Mouse (Mus musculus): ENCODE measurements around the gene Ift88.

DNA sequence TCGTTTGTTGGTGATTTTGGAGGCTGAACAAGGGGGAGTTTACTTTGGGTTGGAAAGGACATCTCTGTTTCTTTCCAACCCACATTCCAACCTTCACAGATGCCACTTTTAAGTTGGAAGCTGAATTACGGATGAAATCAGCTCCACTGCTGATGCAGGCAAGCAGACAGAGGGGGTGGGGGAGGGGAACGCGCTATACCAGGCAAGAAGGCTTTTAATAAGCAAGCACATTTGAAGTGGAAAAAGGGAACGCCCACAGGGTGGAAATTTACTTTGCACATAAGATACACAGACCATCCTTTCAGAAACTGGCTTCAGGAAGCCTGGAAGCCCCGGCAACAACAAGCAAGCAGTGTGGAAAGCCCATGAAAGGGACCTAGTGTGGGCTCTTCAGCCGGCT lies 11.7 kb upstream of the Ift88 start:
- TF ChIP-seq POLR2A (IDR thresholded peaks at IDR 0.05; ENCODE audit: borderline replicate concordance, extremely low read depth, low read depth, low read length) (no peak), CTCF (IDR thresholded peaks at IDR 0.05; ENCODE audit: insufficient read depth, low read length) (no peak)
